Mouse (Mus musculus): ENCODE results near the gene Gm11492. TPM values are rescaled to one million over a fixed set of nuclear protein-coding genes. Genes with fewer than 3 reads are reported as not detected.

Gm11492 gene
- polyA plus RNA-seq, 1 experiment: not detected

- no peak overlapping the region for H3K4me3 ChIP-seq (ENCODE audit: low read depth, low read length)
- no peaks in the 10 kb centered on the region for H3K4me1 ChIP-seq (ENCODE audit: control insufficient read depth, insufficient read depth, low read length)
- no peak for TF ChIP-seq POLR2A (IDR thresholded peaks at IDR 0.05; ENCODE audit: insufficient read depth, low read length)
- TF ChIP-seq EP300 (IDR thresholded peaks at IDR 0.05; ENCODE audit: insufficient read depth, low read depth, low read length): no peak
- no peak for TF ChIP-seq CTCF (IDR thresholded peaks at IDR 0.05; ENCODE audit: low read depth, low read length)
- H3K9me3 ChIP-seq (replicated peaks; ENCODE audit: control insufficient read depth, insufficient read depth, low read length, poor library complexity, severe bottlenecking): no peaks in the 10 kb centered on the region
- H3K27me3 ChIP-seq (ENCODE audit: control insufficient read depth, insufficient read depth, low read length, poor library complexity, severe bottlenecking): no peaks in the 10 kb centered on the region
- H3K9ac ChIP-seq (ENCODE audit: low read depth, poor library complexity, severe bottlenecking): no peak overlapping the region
- H3K36me3 ChIP-seq (ENCODE audit: control insufficient read depth, insufficient read depth, low read length, poor library complexity, severe bottlenecking): no peaks in the 10 kb centered on the region
- no peak overlapping the region for H3K27ac ChIP-seq (ENCODE audit: insufficient read depth, low read length)
Measured at GRCm38 (mm10) chr11:87587211-87587874, 20.9 kb downstream of the Gm11492 start.

DNA sequence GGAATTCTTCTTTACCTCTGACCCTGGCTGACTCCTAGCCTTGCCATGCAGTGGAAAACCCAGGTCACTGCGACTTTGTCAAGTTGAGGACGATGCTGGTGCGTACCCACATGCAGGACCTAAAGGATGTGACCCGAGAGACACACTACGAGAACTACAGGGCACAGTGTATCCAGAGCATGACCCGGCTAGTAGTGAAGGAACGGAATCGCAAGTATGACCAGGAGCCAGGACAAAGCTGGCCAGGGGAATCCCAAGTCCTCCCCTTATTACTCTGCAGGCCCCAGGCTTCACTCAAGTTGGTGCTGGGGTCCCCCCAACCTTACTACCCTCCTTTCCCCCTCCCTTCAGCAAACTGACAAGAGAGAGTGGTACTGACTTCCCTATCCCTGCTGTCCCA is 23.2 kb downstream of the Gm11492 start:
- Histone ChIP-seq H3K9me3 (replicated peaks; ENCODE audit: control insufficient read depth, insufficient read depth, low read length, poor library complexity, severe bottlenecking) (no peaks in the 10 kb centered on the region), H3K9ac (ENCODE audit: low read depth, poor library complexity, severe bottlenecking) (no peak overlapping the region), H3K4me3 (ENCODE audit: low read depth, low read length) (no peak overlapping the region), H3K27me3 (ENCODE audit: control insufficient read depth, insufficient read depth, low read length, poor library complexity, severe bottlenecking) (no peaks in the 10 kb centered on the region), H3K4me1 (ENCODE audit: control insufficient read depth, insufficient read depth, low read length) (no peaks in the 10 kb centered on the region), H3K36me3 (ENCODE audit: control insufficient read depth, insufficient read depth, low read length, poor library complexity, severe bottlenecking) (no peaks in the 10 kb centered on the region), H3K27ac (ENCODE audit: insufficient read depth, low read length) (no peak overlapping the region)
- no peak for TF ChIP-seq CTCF (IDR thresholded peaks at IDR 0.05; ENCODE audit: low read depth, low read length)
- no peak for TF ChIP-seq POLR2A (IDR thresholded peaks at IDR 0.05; ENCODE audit: insufficient read depth, low read length)
- no peak for TF ChIP-seq EP300 (IDR thresholded peaks at IDR 0.05; ENCODE audit: insufficient read depth, low read depth, low read length)

- H3K27me3 ChIP-seq (ENCODE audit: control insufficient read depth, insufficient read depth, low read length, poor library complexity, severe bottlenecking): no peaks in the 10 kb centered on the region
- peak overlapping the region; percentile 52 for H3K27ac ChIP-seq (ENCODE audit: insufficient read depth, low read length)
- H3K36me3 ChIP-seq (ENCODE audit: control insufficient read depth, insufficient read depth, low read length, poor library complexity, severe bottlenecking): no peaks in the 10 kb centered on the region
- peak overlapping the region; percentile 94 for H3K4me3 ChIP-seq (ENCODE audit: low read depth, low read length)
- no peaks in the 10 kb centered on the region for H3K4me1 ChIP-seq (ENCODE audit: control insufficient read depth, insufficient read depth, low read length)
- peak overlapping the region; percentile 97 for H3K9ac ChIP-seq (ENCODE audit: low read depth, poor library complexity, severe bottlenecking)
- TF ChIP-seq POLR2A (IDR thresholded peaks at IDR 0.05; ENCODE audit: insufficient read depth, low read length) (no peak), CTCF (IDR thresholded peaks at IDR 0.05; ENCODE audit: low read depth, low read length) (no peak), EP300 (IDR thresholded peaks at IDR 0.05; ENCODE audit: insufficient read depth, low read depth, low read length) (no peak)
- no peaks in the 10 kb centered on the region for H3K9me3 ChIP-seq (replicated peaks; ENCODE audit: control insufficient read depth, insufficient read depth, low read length, poor library complexity, severe bottlenecking)
Measured at GRCm38 (mm10) chr11:87590841-87591525, 24.5 kb downstream of the Gm11492 start.

- no peak for TF ChIP-seq EP300 (IDR thresholded peaks at IDR 0.05; ENCODE audit: insufficient read depth, low read depth, low read length)
- TF ChIP-seq POLR2A (IDR thresholded peaks at IDR 0.05; ENCODE audit: insufficient read depth, low read length): peak; percentile 92
Measured at GRCm38 (mm10) chr11:87591526-87592353, 25.3 kb downstream of the Gm11492 start, which contains the start of gene Mtmr4. Mtmr4 (plus strand) TSS chr11:87592162.

GRCm38 (mm10) chr11:87592354-87592695 is 25.9 kb downstream of the Gm11492 start:
- no peak for TF ChIP-seq EP300 (IDR thresholded peaks at IDR 0.05; ENCODE audit: insufficient read depth, low read depth, low read length)
- TF ChIP-seq POLR2A (IDR thresholded peaks at IDR 0.05; ENCODE audit: insufficient read depth, low read length): no peak
- TF ChIP-seq CTCF (IDR thresholded peaks at IDR 0.05; ENCODE audit: low read depth, low read length): no peak
- H3K9me3 ChIP-seq (replicated peaks; ENCODE audit: control insufficient read depth, insufficient read depth, low read length, poor library complexity, severe bottlenecking): no peaks in the 10 kb centered on the region
- H3K4me1 ChIP-seq (ENCODE audit: control insufficient read depth, insufficient read depth, low read length): no peaks in the 10 kb centered on the region

More at GRCm38 (mm10) chr11:87591526-87592353, 25.3 kb downstream of the Gm11492 start, which contains the start of gene Mtmr4:
- no peaks in the 10 kb centered on the region for H3K9me3 ChIP-seq (replicated peaks; ENCODE audit: control insufficient read depth, insufficient read depth, low read length, poor library complexity, severe bottlenecking)
- H3K36me3 ChIP-seq (ENCODE audit: control insufficient read depth, insufficient read depth, low read length, poor library complexity, severe bottlenecking): no peaks in the 10 kb centered on the region
- no peaks in the 10 kb centered on the region for H3K27me3 ChIP-seq (ENCODE audit: control insufficient read depth, insufficient read depth, low read length, poor library complexity, severe bottlenecking)
- peak within 1 kb of the TSS; percentile 94 for H3K4me3 ChIP-seq (ENCODE audit: low read depth, low read length)
- peak within 1 kb of the TSS; percentile 97 for H3K9ac ChIP-seq (ENCODE audit: low read depth, poor library complexity, severe bottlenecking)
- peak within 1 kb of the TSS; percentile 52 for H3K27ac ChIP-seq (ENCODE audit: insufficient read depth, low read length)
- no peaks in the 10 kb centered on the region for H3K4me1 ChIP-seq (ENCODE audit: control insufficient read depth, insufficient read depth, low read length)

More at GRCm38 (mm10) chr11:87592354-87592695, 25.9 kb downstream of the Gm11492 start:
- H3K36me3 ChIP-seq (ENCODE audit: control insufficient read depth, insufficient read depth, low read length, poor library complexity, severe bottlenecking): peaks cover 2% of the 10 kb centered on the region; the same call in 1 of the 2 replicates
- peak overlapping the region; percentile 34; the same call in 1 of the 2 replicates for H3K27ac ChIP-seq (ENCODE audit: insufficient read depth, low read length)
- no peaks in the 10 kb centered on the region for H3K27me3 ChIP-seq (ENCODE audit: control insufficient read depth, insufficient read depth, low read length, poor library complexity, severe bottlenecking)
- peak overlapping the region; percentile 70 for H3K9ac ChIP-seq (ENCODE audit: low read depth, poor library complexity, severe bottlenecking)
- H3K4me3 ChIP-seq (ENCODE audit: low read depth, low read length): peak overlapping the region; percentile 81
